Mouse (Mus musculus) kidney, postnatal 0 days (tissue): ENCODE measurements around the gene Kcnn3. TPM values are rescaled to one million over a fixed set of nuclear protein-coding genes. Genes with fewer than 3 reads are reported as not detected.

ENCODE experiments used
- ATAC-seq: fragments of 200-750 bp; cut with Nextera tagmentation; replicated peaks from 2 replicates; pipeline ENCODE4 v1.8.0; 2017; ENCODE audit warnings: low read depth, moderate number of reproducible peaks, moderate TSS enrichment, moderate library complexity; ENCODE audit not compliant: low FRiP score
- DNase-seq: peaks from one replicate; pipeline ENCODE4 v3.0.0-alpha.2; 2016; ENCODE audit warnings: low spot score
- H3K27ac ChIP-seq: fragments of 300-500 bp; sonication (generic); 2 replicates; pipeline ENCODE4 v1.5.1; 2014; ENCODE audit warnings: mild to moderate bottlenecking
- H3K27me3 ChIP-seq: fragments of 300-500 bp; sonication (generic); 2 replicates; pipeline ENCODE4 v1.6.1; 2014; ENCODE audit warnings: low read length, mixed read lengths; ENCODE audit not compliant: insufficient read depth
- H3K36me3 ChIP-seq: fragments of 300-500 bp; sonication (generic); 2 replicates; pipeline ENCODE4 v1.6.1; 2014; ENCODE audit warnings: low read length, mixed read lengths; ENCODE audit not compliant: insufficient read depth
- H3K4me1 ChIP-seq: fragments of 300-500 bp; sonication (generic); replicated peaks from 2 replicates; pipeline ENCODE4 v1.6.1; 2014; ENCODE audit warnings: antibody characterized with exemption, low read length, mixed read lengths; ENCODE audit not compliant: insufficient read depth
- H3K4me2 ChIP-seq: fragments of 300-500 bp; sonication (generic); 2 replicates; pipeline ENCODE4 v1.6.1; 2014; ENCODE audit warnings: mild to moderate bottlenecking, low read length, moderate library complexity, mixed read lengths
- H3K4me3 ChIP-seq: fragments of 300-500 bp; sonication (generic); replicated peaks from 2 replicates; pipeline ENCODE4 v1.5.1; 2014; ENCODE audit warnings: low read depth, low read length
- H3K9ac ChIP-seq: fragments of 300-500 bp; sonication (generic); 2 replicates; pipeline ENCODE4 v1.6.1; 2014; ENCODE audit warnings: low read depth, low read length
- H3K9me3 ChIP-seq: fragments of 300-500 bp; sonication (generic); replicated peaks from 2 replicates; pipeline ENCODE4 v1.6.1; 2016; ENCODE audit warnings: low read length, inconsistent platforms, mixed read lengths
- CTCF ChIP-seq: IDR thresholded peaks from 2 replicates; pipeline ENCODE4 v1.5.1; 2016; ENCODE audit warnings: antibody characterized with exemption, low read depth, mild to moderate bottlenecking, moderate library complexity
- WGBS: fragments of 180-500 bp; shearing (Covaris S2); extraction: QIAGEN DNeasy Blood & Tissue Kit; methylation state at CpG from one replicate; pipeline ENCODE4 v1.1.7; 2014; 5-methylcytosine and 5-hydroxymethylcytosine counted together
- polyA plus RNA-seq: library from polyadenylated mRNA; unstranded; fragments of >200 nt; fragmentation: Nextera tagmentation; extraction: Ambion mirVana; gene quantifications from 2 replicates; pipeline ENCODE4 v1.2.1, GENCODE M21; 2015

Gene Kcnn3
- polyA plus RNA-seq, 1 experiment from 2014 or later, result 1.6 TPM

- H3K9me3 ChIP-seq, result no peaks in the 10 kb centered on the region
- DNase-seq (no peak), ATAC-seq (no peak)
- H3K27ac ChIP-seq, result no peak overlapping the region
- no peak overlapping the region for H3K4me2 ChIP-seq
- H3K4me3 ChIP-seq, result no peak overlapping the region
- TF ChIP-seq CTCF, result no peak
- no peaks in the 10 kb centered on the region for H3K4me1 ChIP-seq
- 72% methylated on average over 4 of the region's 4 CpGs for WGBS
- no peak overlapping the region for H3K9ac ChIP-seq
- H3K36me3 ChIP-seq, result no peaks in the 10 kb centered on the region
- H3K27me3 ChIP-seq, result no peaks in the 10 kb centered on the region
These were observed 34.0 kb downstream of the Kcnn3 start for GRCm38 (mm10) chr3:89553946-89554345.

DNA sequence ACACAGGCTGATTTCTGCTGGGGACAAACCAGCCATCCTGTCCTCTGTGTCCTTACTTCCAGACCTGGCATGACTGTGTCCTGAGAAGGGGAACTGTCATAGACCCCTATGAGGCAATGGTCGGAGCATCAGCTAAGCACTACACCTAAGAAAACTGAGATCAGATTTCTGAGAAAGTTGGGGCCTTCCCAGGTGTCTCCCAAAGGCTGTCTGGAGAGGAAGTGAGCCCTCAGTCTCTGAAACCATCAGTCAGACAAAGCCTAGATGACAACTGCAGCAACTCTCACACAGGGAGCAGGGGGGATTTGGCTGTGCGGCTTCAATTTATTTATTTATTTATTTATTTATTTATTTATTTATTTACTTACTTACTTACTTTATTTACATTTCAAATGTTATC, 34.6 kb downstream of the Kcnn3 start:
- no peak overlapping the region for H3K4me2 ChIP-seq
- no peak overlapping the region for H3K4me3 ChIP-seq
- ATAC-seq (no peak), DNase-seq (no peak)
- no peaks in the 10 kb centered on the region for H3K27me3 ChIP-seq
- no peaks in the 10 kb centered on the region for H3K9me3 ChIP-seq
- no peak overlapping the region for H3K9ac ChIP-seq
- no peak for TF ChIP-seq CTCF
- 84% methylated on average over 2 of the region's 2 CpGs for WGBS
- H3K4me1 ChIP-seq, result no peaks in the 10 kb centered on the region
- no peaks in the 10 kb centered on the region for H3K36me3 ChIP-seq
- H3K27ac ChIP-seq, result no peak overlapping the region

GRCm38 (mm10) chr3:89557811-89558210, 37.8 kb downstream of the Kcnn3 start:
- Histone ChIP-seq H3K4me3 (no peak overlapping the region), H3K4me1 (no peaks in the 10 kb centered on the region), H3K36me3 (no peaks in the 10 kb centered on the region), H3K27me3 (no peaks in the 10 kb centered on the region), H3K4me2 (no peak overlapping the region), H3K9me3 (no peaks in the 10 kb centered on the region), H3K27ac (no peak overlapping the region), H3K9ac (no peak overlapping the region)
- ATAC-seq (no peak), DNase-seq (no peak)
- TF ChIP-seq CTCF, result no peak
- 67% methylated on average over 5 of the region's 5 CpGs for WGBS

GRCm38 (mm10) chr3:89558972-89559910, 39.3 kb downstream of the Kcnn3 start:
- WGBS, result 57% methylated on average over 15 of the region's 15 CpGs

DNA sequence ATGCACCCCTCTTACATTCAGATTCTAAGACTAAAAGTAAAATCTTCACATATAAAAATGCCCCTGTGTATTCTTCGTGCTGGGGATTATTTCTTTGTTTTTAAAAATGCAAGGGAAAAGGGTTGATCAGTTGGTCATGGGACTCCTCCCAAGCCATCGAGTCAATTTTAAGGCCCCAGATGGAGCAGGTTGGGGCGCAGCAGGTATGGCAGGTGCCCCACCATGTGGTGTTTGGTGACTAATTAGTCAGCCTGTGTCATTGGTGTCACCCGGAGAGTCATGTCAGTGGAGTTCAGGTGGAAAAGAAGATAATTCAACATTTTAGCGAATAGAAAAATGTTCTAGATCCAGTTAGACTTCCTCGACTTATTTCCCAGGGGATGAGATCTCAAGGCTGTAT, 41.4 kb downstream of the Kcnn3 start:
- ATAC-seq (no peak), DNase-seq (no peak)
- no peak overlapping the region for H3K4me2 ChIP-seq
- no peak overlapping the region for H3K27ac ChIP-seq
- no peak for TF ChIP-seq CTCF
- H3K27me3 ChIP-seq, result no peaks in the 10 kb centered on the region
- WGBS, result 88% methylated on average over 6 of the region's 6 CpGs
- H3K9me3 ChIP-seq, result no peaks in the 10 kb centered on the region
- no peaks in the 10 kb centered on the region for H3K36me3 ChIP-seq
- H3K4me1 ChIP-seq, result no peaks in the 10 kb centered on the region
- no peak overlapping the region for H3K9ac ChIP-seq
- H3K4me3 ChIP-seq, result no peak overlapping the region

More at GRCm38 (mm10) chr3:89558972-89559910, 39.3 kb downstream of the Kcnn3 start:
- TF ChIP-seq CTCF, result no peak
- Histone ChIP-seq H3K9me3 (no peaks in the 10 kb centered on the region), H3K4me3 (no peak overlapping the region), H3K36me3 (no peaks in the 10 kb centered on the region), H3K27ac (no peak overlapping the region), H3K9ac (no peak overlapping the region), H3K4me2 (no peak overlapping the region), H3K4me1 (no peaks in the 10 kb centered on the region), H3K27me3 (no peaks in the 10 kb centered on the region)
- DNase-seq (no peak), ATAC-seq (no peak)

DNA sequence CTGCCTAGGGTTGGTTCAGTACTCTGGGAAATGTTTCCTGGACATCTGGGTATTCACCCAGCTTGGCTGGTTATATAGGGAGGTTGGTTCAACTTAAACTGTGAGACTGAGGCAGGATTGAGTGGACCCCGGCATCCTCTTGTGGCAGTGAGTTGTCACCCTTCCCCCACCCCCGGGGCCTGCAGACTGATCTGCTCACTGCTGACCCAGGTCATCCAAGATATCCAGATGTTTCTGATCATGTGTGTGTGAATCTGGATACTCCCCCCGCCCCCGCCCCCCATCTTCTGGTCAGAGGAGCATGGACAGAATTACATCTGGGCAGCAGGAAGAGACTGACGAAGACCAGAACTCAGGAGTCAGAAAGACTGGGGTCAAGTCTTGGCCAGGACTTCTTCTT, 45.4 kb downstream of the Kcnn3 start:
- no peak overlapping the region for H3K9ac ChIP-seq
- no peaks in the 10 kb centered on the region for H3K36me3 ChIP-seq
- no peak for ATAC-seq
- H3K27me3 ChIP-seq, result no peaks in the 10 kb centered on the region
- H3K9me3 ChIP-seq, result no peaks in the 10 kb centered on the region
- DNase-seq, result no peak
- no peak overlapping the region for H3K27ac ChIP-seq
- TF ChIP-seq CTCF, result no peak
- no peak overlapping the region for H3K4me3 ChIP-seq
- H3K4me1 ChIP-seq, result no peaks in the 10 kb centered on the region
- no peak overlapping the region for H3K4me2 ChIP-seq
- 50% methylated on average over 5 of the region's 5 CpGs for WGBS
